Mouse (Mus musculus): Measurements from ENCODE around the gene Zfp970. TPM values are rescaled to one million over a fixed set of nuclear protein-coding genes. Genes with fewer than 3 reads are reported as not detected.
"Not testable (repeated sequence)": the region's sequence is repeated elsewhere in the genome, so short reads cannot be mapped to it uniquely, and the experiment has no call there.

Gene Zfp970
- polyA plus RNA-seq (2012; rRNA removed), result 4.2 and 4.5 TPM in 2 replicates

DNA sequence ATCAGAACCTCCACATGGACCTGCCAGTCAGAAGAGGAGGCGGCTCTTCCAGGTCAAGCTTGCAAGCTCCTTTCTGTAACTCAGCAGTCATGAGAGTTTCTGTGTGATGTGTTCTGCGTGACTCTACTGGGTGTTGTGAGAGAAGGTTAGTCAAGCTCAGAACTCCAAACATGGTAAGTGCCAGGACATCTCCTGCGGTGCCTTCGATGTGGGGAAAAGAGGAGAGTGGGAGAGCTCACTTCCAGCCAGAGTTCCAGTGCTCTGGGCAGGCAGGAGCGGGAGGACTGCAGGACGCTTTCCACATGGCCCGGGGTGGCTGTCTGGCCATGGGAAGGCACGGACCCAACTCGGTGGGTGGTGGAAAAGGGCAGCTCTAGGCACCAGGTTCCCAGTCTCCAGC, at the start of gene Zfp970:
Zfp970 (plus strand) TSS at position 58 of the 400 bp plus-strand sequence.
- not testable (repeated sequence) for H3K36me3 ChIP-seq (ENCODE audit: control insufficient read depth, insufficient read depth, low read length); H3K4me1 ChIP-seq (ENCODE audit: control insufficient read depth, insufficient read depth, low read length); H3K27ac ChIP-seq (ENCODE audit: insufficient read depth, low read depth, low read length); H3K27me3 ChIP-seq (replicated peaks; ENCODE audit: control insufficient read depth, insufficient read depth, low read length)
- 6% methylated on average over 8 of the region's 9 CpGs for WGBS
- DNase-seq, result peak; percentile 53
- H3K4me3 ChIP-seq (ENCODE audit: insufficient read depth, low read depth, low read length), result peak within 1 kb of the TSS; percentile 49

DNA sequence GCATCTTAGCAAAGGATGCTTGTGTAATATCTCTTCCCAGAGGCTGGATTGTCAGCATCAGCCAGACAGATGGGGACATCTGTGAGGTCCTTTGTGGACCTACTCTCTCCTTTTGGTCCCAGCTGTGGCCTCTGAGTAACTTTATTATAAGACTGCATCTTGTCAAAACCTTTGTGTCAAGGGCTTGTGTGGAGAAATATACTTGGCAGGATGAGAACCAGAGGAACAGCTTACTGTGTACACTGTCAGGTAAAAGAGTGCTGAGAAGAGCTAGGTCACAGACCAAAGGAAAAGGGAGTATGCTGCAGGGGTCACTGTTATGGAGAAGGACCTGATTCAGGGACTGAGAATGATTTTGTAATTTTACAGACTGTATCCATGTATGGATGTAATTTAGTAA, 3.7 kb downstream of the Zfp970 start:
- H3K27me3 ChIP-seq (replicated peaks; ENCODE audit: control insufficient read depth, insufficient read depth, low read length); H3K4me1 ChIP-seq (ENCODE audit: control insufficient read depth, insufficient read depth, low read length); DNase-seq; H3K4me3 ChIP-seq (ENCODE audit: insufficient read depth, low read depth, low read length); H3K27ac ChIP-seq (ENCODE audit: insufficient read depth, low read depth, low read length); H3K36me3 ChIP-seq (ENCODE audit: control insufficient read depth, insufficient read depth, low read length): not testable (repeated sequence)

DNA sequence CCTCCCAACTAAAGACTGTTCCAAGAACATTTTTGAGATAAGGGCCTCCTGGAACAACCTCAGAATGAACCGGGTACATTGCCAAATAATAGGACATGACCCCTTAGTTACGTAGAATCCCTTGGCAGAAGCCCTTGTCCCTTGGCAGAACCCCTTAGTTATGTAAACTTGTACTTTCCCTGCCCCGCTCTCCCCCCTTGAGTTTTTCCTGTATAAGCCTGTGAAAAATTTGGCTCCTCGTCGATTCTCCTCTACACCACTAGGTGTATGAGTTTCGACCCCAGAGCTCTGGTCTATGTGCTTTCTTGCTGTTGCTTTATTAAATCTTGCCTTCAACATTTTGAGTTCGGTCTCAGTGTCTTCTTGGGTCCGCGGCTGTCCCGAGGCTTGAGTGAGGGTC, 7.7 kb downstream of the Zfp970 start:
- not testable (repeated sequence) for H3K27me3 ChIP-seq (replicated peaks; ENCODE audit: control insufficient read depth, insufficient read depth, low read length); DNase-seq; H3K4me3 ChIP-seq (ENCODE audit: insufficient read depth, low read depth, low read length); H3K4me1 ChIP-seq (ENCODE audit: control insufficient read depth, insufficient read depth, low read length); H3K27ac ChIP-seq (ENCODE audit: insufficient read depth, low read depth, low read length); H3K36me3 ChIP-seq (ENCODE audit: control insufficient read depth, insufficient read depth, low read length)
- 72% methylated on average over 7 of the region's 10 CpGs for WGBS

DNA sequence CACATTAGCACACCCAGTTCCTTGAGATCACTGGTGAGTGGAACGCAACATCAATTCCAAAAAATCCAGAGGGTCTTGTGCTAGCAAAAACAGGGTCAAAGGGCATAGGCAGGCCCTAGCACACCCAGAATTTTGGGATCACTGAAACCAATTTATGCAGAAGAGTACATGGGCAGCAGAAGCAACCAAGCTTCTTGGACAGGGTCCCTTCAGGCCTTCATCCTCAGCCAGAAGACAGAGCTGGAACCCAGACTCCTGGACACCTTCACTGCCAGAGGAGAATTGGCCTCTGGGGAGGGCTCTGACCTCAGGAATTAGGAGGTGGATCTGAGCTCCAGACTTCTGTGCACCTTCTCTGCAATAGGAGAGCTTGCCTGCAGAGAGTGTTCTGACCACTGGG, 17.4 kb downstream of the Zfp970 start:
- WGBS, result 95% methylated on average over 1 of the region's 1 CpGs
- H3K27ac ChIP-seq (ENCODE audit: insufficient read depth, low read depth, low read length); H3K27me3 ChIP-seq (replicated peaks; ENCODE audit: control insufficient read depth, insufficient read depth, low read length); H3K36me3 ChIP-seq (ENCODE audit: control insufficient read depth, insufficient read depth, low read length); H3K4me3 ChIP-seq (ENCODE audit: insufficient read depth, low read depth, low read length); H3K4me1 ChIP-seq (ENCODE audit: control insufficient read depth, insufficient read depth, low read length): not testable (repeated sequence)
- DNase-seq, result peak; percentile 8

DNA sequence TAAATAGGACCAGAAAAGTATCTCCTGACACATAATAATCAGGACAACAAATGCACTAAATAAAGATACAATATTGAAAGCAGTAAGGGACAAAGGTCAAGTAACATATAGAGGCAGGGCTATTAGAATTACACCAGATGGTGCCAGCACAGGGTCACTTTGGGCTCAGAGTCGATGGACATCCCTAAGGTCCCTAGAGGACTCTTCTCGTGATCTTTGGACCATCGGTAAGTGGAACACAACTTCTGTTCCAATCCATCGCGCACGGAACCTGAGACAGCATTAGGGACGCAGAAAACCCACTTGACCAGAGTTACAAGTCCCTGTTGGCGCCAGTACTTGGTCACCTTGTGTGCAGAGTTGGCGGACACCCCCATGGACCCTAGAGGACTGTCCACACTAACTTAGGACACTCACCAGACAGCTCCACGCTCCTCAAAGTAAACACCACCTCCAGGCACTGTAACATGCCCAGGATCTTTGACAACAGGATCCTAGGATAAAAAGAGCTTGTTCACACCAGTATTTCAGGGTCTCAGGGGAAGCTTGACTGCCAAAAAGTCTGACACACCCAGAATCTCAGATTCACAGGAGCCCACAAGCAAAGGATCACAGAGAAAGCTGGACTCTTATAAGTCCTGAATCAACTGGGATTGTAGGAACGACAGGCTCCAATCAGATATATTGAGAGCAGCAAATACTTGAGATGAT, 18.9 kb downstream of the Zfp970 start:
- H3K36me3 ChIP-seq (ENCODE audit: control insufficient read depth, insufficient read depth, low read length); H3K27ac ChIP-seq (ENCODE audit: insufficient read depth, low read depth, low read length); H3K4me1 ChIP-seq (ENCODE audit: control insufficient read depth, insufficient read depth, low read length); H3K27me3 ChIP-seq (replicated peaks; ENCODE audit: control insufficient read depth, insufficient read depth, low read length); H3K4me3 ChIP-seq (ENCODE audit: insufficient read depth, low read depth, low read length): not testable (repeated sequence)
- DNase-seq, result peak; percentile 1
- WGBS, result 91% methylated on average over 11 of the region's 11 CpGs

DNA sequence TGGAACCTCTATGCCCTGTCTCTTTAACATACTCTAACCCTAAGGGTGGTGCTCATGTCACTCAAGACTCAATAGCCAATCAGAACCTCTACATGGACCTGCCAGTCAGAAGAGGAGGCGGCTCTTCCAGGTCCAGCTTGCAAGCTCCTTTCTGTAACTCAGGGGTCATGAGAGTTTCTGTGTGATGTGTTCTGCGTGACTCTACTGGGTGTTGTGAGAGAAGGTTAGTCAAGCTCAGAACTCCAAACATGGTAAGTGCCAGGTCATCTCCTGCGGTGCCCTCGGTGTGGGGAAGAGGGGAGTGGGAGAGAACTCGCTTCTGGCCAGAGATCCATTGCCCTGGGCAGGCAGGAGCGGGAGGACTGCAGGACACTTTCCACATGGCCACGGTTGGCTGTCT, 33.5 kb downstream of the Zfp970 start, which contains the start of gene Gm14403:
Gm14403 (plus strand) TSS at position 149 of the 400 bp plus-strand sequence.
- H3K36me3 ChIP-seq (ENCODE audit: control insufficient read depth, insufficient read depth, low read length); H3K27me3 ChIP-seq (replicated peaks; ENCODE audit: control insufficient read depth, insufficient read depth, low read length); H3K27ac ChIP-seq (ENCODE audit: insufficient read depth, low read depth, low read length); H3K4me1 ChIP-seq (ENCODE audit: control insufficient read depth, insufficient read depth, low read length): not testable (repeated sequence)
- peak; percentile 74 for DNase-seq
- peak within 1 kb of the TSS; percentile 65 for H3K4me3 ChIP-seq (ENCODE audit: insufficient read depth, low read depth, low read length)
- WGBS, result 13% methylated on average over 7 of the region's 7 CpGs

DNA sequence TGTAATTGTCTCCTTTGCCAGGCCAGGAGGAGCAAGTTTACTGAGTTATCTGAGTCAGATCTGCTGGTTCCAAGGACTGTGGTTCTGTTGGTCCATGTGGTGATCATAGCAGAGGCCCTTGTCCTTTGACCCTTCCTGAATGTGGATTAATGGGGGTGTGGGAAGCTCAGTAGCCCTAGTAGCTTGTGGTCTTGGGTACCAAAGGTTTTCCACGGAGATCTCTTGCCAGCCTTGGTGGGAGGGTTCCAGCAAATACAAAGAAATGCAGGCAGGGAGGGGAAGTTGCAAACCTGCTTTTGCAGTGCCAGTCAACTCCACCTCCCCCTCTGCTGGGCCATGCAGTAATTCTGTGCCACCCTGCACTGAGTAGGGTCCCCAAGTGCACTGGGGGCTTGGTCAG, 34.6 kb downstream of the Zfp970 start:
- H3K27ac ChIP-seq (ENCODE audit: insufficient read depth, low read depth, low read length); H3K4me3 ChIP-seq (ENCODE audit: insufficient read depth, low read depth, low read length); H3K4me1 ChIP-seq (ENCODE audit: control insufficient read depth, insufficient read depth, low read length); H3K36me3 ChIP-seq (ENCODE audit: control insufficient read depth, insufficient read depth, low read length); DNase-seq; H3K27me3 ChIP-seq (replicated peaks; ENCODE audit: control insufficient read depth, insufficient read depth, low read length): not testable (repeated sequence)
- 23% methylated on average over 1 of the region's 1 CpGs for WGBS

DNA sequence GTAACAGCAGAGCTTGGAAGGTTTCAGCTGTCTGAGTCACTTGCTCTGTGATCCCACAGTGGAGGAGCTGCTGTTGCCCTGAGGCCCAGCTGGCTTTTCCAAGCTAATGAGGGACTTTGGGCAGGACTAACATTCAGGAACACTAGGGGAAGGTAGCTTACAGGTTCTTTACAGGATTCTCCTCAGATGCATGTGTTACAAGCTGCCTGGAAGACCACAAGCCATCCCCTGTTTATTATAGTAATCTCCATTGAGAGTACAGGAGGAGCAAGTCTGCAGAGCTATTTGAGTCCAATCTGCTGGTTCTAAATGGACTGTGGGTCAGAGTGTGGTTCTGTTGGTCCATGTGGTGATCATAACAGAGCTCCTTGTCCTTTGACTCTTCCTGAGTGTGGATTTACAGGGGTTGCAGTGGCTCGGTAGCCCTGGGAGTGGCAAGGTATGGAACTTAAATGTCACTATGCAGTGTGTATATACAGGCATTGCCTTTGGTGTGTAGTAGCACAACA, 40.7 kb downstream of the Zfp970 start:
- WGBS, result 97% methylated on average over 1 of the region's 1 CpGs
- H3K4me1 ChIP-seq (ENCODE audit: control insufficient read depth, insufficient read depth, low read length); DNase-seq: not testable (repeated sequence)

DNA sequence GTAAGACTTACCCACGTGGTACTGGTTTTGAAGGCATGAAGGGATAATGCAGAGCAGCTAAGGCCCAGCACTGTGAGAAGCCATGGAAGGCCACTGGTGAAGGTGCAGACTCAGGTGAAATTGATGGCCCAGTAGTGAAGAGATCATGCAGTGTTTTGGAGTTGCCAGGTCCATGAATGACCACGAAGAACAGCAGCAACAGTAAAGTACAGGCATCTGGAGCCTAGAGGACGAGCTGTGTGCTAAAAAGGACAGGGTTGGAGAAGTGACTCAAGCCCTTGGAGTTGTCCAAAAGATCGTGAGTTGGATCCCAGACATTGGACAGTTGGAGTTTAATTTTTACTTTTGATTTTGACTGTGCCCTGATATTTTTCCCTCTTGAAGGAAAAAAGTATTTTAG, 46.8 kb downstream of the Zfp970 start:
- H3K4me3 ChIP-seq (ENCODE audit: insufficient read depth, low read depth, low read length); H3K27me3 ChIP-seq (replicated peaks; ENCODE audit: control insufficient read depth, insufficient read depth, low read length); DNase-seq; H3K4me1 ChIP-seq (ENCODE audit: control insufficient read depth, insufficient read depth, low read length); H3K27ac ChIP-seq (ENCODE audit: insufficient read depth, low read depth, low read length); H3K36me3 ChIP-seq (ENCODE audit: control insufficient read depth, insufficient read depth, low read length): not testable (repeated sequence)
- WGBS, result 69% methylated on average over 4 of the region's 4 CpGs

More for the DNA sequence above, 40.7 kb downstream of the Zfp970 start:
- not testable (repeated sequence) for H3K27me3 ChIP-seq (replicated peaks; ENCODE audit: control insufficient read depth, insufficient read depth, low read length); H3K27ac ChIP-seq (ENCODE audit: insufficient read depth, low read depth, low read length); H3K36me3 ChIP-seq (ENCODE audit: control insufficient read depth, insufficient read depth, low read length); H3K4me3 ChIP-seq (ENCODE audit: insufficient read depth, low read depth, low read length)

DNA sequence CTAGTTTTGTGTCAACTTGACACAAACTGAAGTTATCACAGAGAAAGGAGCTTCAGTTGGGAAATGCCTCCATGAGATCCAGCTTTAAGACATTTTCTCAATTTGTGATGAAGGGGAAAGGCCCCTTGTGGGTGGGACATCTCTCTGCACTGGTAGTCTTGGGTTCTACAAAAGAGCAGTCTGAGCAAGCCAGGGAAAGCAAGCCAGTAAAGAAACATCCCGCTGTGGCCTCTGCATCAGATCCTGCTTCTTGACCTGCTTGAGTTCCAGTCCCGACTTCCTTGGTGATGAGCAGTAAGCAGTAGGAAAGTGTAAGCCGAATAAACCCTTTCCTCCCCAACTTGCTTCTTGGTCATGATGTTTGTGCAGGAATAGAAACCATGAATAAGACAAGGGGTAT, 47.4 kb downstream of the Zfp970 start:
- H3K36me3 ChIP-seq (ENCODE audit: control insufficient read depth, insufficient read depth, low read length); H3K27me3 ChIP-seq (replicated peaks; ENCODE audit: control insufficient read depth, insufficient read depth, low read length); DNase-seq; H3K27ac ChIP-seq (ENCODE audit: insufficient read depth, low read depth, low read length); H3K4me1 ChIP-seq (ENCODE audit: control insufficient read depth, insufficient read depth, low read length); H3K4me3 ChIP-seq (ENCODE audit: insufficient read depth, low read depth, low read length): not testable (repeated sequence)
- 88% methylated on average over 3 of the region's 3 CpGs for WGBS

DNA sequence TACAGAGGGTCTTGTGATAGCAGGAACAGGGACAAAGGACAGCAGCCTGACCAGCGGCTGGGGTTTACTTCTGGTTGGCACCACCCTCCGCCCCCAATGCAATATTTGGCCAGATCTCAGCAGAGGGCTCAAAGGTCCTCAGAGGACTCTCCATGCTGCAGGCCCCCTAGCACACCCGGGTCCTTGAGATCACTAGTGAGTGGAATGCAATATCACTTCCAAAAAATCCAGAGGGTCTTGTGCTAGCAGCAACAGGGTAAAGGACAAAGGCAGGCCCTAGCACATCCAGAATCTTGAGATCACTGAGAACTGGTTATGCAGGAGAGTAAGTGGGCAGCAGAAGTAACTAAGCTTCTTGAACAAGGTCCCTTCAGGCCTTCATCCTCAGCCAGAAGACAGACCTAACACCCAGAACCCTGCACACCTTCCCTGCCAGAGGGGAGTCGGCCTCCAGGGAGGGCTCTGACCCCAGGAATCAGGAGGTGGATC, 49.5 kb downstream of the Zfp970 start:
- H3K27ac ChIP-seq (ENCODE audit: insufficient read depth, low read depth, low read length); H3K4me3 ChIP-seq (ENCODE audit: insufficient read depth, low read depth, low read length); H3K4me1 ChIP-seq (ENCODE audit: control insufficient read depth, insufficient read depth, low read length); H3K36me3 ChIP-seq (ENCODE audit: control insufficient read depth, insufficient read depth, low read length); H3K27me3 ChIP-seq (replicated peaks; ENCODE audit: control insufficient read depth, insufficient read depth, low read length); DNase-seq: not testable (repeated sequence)
- 86% methylated on average over 4 of the region's 4 CpGs for WGBS
